Mouse (Mus musculus): Measurements from ENCODE around the gene Nos3. TPM values are rescaled to one million over a fixed set of nuclear protein-coding genes. Genes with fewer than 3 reads are reported as not detected.

The Nos3 gene
- polyA plus RNA-seq, 1 experiment, result 11.4 TPM

- 65% methylated on average over 2 of the region's 2 CpGs for WGBS
- Histone ChIP-seq H3K36me3 (ENCODE audit: control insufficient read depth, insufficient read depth, low read length) (no peaks in the 10 kb centered on the region), H3K27me3 (replicated peaks; ENCODE audit: control insufficient read depth, insufficient read depth, low read length) (no peaks in the 10 kb centered on the region), H3K27ac (ENCODE audit: insufficient read depth, low read depth, low read length) (no peak overlapping the region), H3K4me3 (ENCODE audit: insufficient read depth, low read depth, low read length) (no peak overlapping the region), H3K4me1 (ENCODE audit: control insufficient read depth, insufficient read depth, low read length) (no peaks in the 10 kb centered on the region)
- no peak for DNase-seq
- TF ChIP-seq CTCF (conservative IDR thresholded peaks at IDR 0.05; ENCODE audit: insufficient read depth, insufficient read length, low read depth, low read length) (no peak), POLR2A (IDR thresholded peaks at IDR 0.05; ENCODE audit: low read depth, low read length) (no peak)
These were observed 44.9 kb downstream of the Nos3 start for GRCm38 (mm10) chr5:24409466-24409865.

DNA sequence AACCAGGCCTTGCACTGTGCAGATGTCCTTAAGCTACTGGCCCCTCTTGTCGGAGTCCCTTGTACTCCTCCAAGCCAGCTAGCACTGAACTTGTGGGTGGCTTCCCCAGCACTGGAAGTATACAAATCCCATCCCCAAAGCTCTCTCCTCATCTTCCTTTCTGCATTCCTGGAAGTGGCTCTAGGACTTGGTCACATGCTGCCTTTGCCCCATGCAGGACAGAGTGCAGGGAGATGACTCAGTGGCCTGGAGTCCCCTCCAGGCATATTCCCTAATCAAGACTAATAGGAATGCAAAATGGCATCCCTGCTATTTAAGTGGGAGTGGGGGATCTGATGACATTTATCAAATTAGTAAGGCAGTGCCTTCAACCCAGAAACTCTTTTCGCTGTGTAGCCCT lies 47.5 kb downstream of the Nos3 start:
- 86% methylated on average over 2 of the region's 2 CpGs for WGBS

DNA sequence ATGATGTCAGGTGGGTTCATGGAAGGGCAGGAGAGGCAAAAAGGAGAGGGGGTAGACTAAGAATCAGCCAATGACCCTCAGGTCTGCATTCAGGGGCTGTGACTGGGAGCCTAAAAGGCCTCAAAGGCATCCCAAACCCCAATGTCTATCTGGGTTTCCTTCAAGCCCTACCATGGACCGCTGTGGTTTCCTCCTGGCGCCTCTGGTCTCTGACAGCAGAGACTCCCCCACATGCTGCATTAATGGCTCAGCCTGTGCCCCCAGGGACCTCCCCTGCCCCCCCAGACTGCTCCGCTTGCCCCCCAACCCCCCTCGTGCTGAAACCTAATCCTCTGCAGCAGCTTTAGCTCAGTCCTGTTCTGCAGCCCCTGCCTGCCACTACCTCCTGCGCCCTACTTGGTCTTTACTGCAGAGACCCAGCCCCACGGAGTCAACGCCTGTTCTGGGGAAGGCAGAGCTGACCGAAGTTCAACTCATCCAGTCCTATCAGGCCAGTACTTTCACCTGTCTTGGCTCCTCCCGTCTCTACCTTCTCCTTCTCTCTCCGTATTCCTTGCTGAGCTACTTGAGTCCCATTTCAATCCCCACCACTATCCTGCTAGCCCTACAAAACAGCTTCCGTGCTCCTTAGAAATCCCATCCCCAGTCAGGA lies 48.6 kb downstream of the Nos3 start, which contains the start of gene Asic3:
Gene Asic3, plus strand, starts transcription at position 351 of the 652 bp plus-strand sequence.
- 26% methylated on average over 11 of the region's 11 CpGs for WGBS
- Histone ChIP-seq H3K4me1 (ENCODE audit: control insufficient read depth, insufficient read depth, low read length) (no peaks in the 10 kb centered on the region), H3K27me3 (replicated peaks; ENCODE audit: control insufficient read depth, insufficient read depth, low read length) (no peaks in the 10 kb centered on the region), H3K36me3 (ENCODE audit: control insufficient read depth, insufficient read depth, low read length) (no peaks in the 10 kb centered on the region), H3K27ac (ENCODE audit: insufficient read depth, low read depth, low read length) (no peak within 1 kb of the TSS), H3K4me3 (ENCODE audit: insufficient read depth, low read depth, low read length) (no peak within 1 kb of the TSS)
- peak; percentile 49 for DNase-seq
- TF ChIP-seq CTCF (conservative IDR thresholded peaks at IDR 0.05; ENCODE audit: insufficient read depth, insufficient read length, low read depth, low read length) (no peak), POLR2A (IDR thresholded peaks at IDR 0.05; ENCODE audit: low read depth, low read length) (no peak)

More for the DNA sequence above, 47.5 kb downstream of the Nos3 start:
- Histone ChIP-seq H3K4me1 (ENCODE audit: control insufficient read depth, insufficient read depth, low read length) (no peaks in the 10 kb centered on the region), H3K4me3 (ENCODE audit: insufficient read depth, low read depth, low read length) (no peak overlapping the region), H3K36me3 (ENCODE audit: control insufficient read depth, insufficient read depth, low read length) (no peaks in the 10 kb centered on the region), H3K27ac (ENCODE audit: insufficient read depth, low read depth, low read length) (no peak overlapping the region), H3K27me3 (replicated peaks; ENCODE audit: control insufficient read depth, insufficient read depth, low read length) (no peaks in the 10 kb centered on the region)
- TF ChIP-seq POLR2A (IDR thresholded peaks at IDR 0.05; ENCODE audit: low read depth, low read length) (no peak), CTCF (conservative IDR thresholded peaks at IDR 0.05; ENCODE audit: insufficient read depth, insufficient read length, low read depth, low read length) (no peak)
- no peak for DNase-seq

- no peak overlapping the region for H3K27ac ChIP-seq (ENCODE audit: insufficient read depth, low read depth, low read length)
- TF ChIP-seq CTCF (conservative IDR thresholded peaks at IDR 0.05; ENCODE audit: insufficient read depth, insufficient read length, low read depth, low read length) (no peak), POLR2A (IDR thresholded peaks at IDR 0.05; ENCODE audit: low read depth, low read length) (no peak)
- no peaks in the 10 kb centered on the region for H3K27me3 ChIP-seq (replicated peaks; ENCODE audit: control insufficient read depth, insufficient read depth, low read length)
- H3K36me3 ChIP-seq (ENCODE audit: control insufficient read depth, insufficient read depth, low read length), result no peaks in the 10 kb centered on the region
- H3K4me3 ChIP-seq (ENCODE audit: insufficient read depth, low read depth, low read length), result no peak overlapping the region
- H3K4me1 ChIP-seq (ENCODE audit: control insufficient read depth, insufficient read depth, low read length), result no peaks in the 10 kb centered on the region
- DNase-seq, result no peak
- 48% methylated on average over 13 of the region's 13 CpGs for whole genome bisulfite sequencing
These were observed 49.3 kb downstream of the Nos3 start for GRCm38 (mm10) chr5:24413938-24414337.

DNA sequence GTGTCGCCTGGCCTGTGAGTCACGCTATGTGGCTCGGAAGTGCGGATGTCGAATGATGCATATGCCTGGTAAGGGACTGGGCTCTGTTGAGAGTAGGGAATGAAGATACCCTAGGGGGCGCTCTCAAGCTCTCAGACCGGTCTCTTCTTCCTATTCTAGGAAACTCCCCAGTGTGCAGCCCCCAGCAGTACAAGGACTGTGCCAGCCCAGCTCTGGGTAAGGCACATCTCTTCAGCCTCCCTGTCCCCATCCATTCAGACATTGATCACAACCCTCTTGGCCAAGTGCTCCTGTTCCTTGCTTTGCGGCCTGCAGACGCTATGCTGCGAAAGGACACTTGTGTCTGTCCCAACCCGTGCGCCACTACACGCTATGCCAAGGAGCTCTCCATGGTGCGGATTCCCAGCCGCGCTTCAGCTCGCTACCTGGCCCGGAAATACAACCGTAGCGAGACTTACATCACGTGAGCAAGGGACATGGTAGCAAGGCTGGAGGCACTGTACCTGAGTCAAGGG lies 51.7 kb downstream of the Nos3 start:
- peak; percentile 71 for DNase-seq
- H3K4me3 ChIP-seq (ENCODE audit: insufficient read depth, low read depth, low read length), result no peak overlapping the region
- WGBS, result 4% methylated on average over 21 of the region's 21 CpGs
- H3K27me3 ChIP-seq (replicated peaks; ENCODE audit: control insufficient read depth, insufficient read depth, low read length), result no peaks in the 10 kb centered on the region
- no peak overlapping the region for H3K27ac ChIP-seq (ENCODE audit: insufficient read depth, low read depth, low read length)
- no peaks in the 10 kb centered on the region for H3K4me1 ChIP-seq (ENCODE audit: control insufficient read depth, insufficient read depth, low read length)
- no peaks in the 10 kb centered on the region for H3K36me3 ChIP-seq (ENCODE audit: control insufficient read depth, insufficient read depth, low read length)
- no peak for TF ChIP-seq POLR2A (IDR thresholded peaks at IDR 0.05; ENCODE audit: low read depth, low read length)
- TF ChIP-seq CTCF (conservative IDR thresholded peaks at IDR 0.05; ENCODE audit: insufficient read depth, insufficient read length, low read depth, low read length), result peak; percentile 65

DNA sequence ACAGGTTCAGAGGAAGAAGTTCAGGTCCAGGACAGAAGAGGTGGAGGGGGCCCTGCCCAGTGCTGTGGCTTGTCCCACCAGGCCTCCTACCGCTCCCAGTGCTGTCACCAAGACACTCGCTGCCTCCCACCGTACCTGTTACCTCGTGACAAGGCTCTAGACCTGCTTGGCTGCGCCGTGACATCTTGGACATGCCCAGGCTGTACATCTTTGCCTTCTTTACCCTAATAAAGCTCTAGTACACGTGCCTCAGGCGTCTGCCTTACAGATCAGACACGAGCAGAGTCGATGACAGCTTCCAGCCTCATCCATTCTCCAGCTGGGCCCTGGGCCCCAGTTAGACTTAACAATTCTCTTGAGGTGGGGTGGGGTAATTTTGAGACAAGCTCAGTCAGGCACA lies 53.0 kb downstream of the Nos3 start:
- no peaks in the 10 kb centered on the region for H3K4me1 ChIP-seq (ENCODE audit: control insufficient read depth, insufficient read depth, low read length)
- WGBS, result 93% methylated on average over 10 of the region's 10 CpGs

DNA sequence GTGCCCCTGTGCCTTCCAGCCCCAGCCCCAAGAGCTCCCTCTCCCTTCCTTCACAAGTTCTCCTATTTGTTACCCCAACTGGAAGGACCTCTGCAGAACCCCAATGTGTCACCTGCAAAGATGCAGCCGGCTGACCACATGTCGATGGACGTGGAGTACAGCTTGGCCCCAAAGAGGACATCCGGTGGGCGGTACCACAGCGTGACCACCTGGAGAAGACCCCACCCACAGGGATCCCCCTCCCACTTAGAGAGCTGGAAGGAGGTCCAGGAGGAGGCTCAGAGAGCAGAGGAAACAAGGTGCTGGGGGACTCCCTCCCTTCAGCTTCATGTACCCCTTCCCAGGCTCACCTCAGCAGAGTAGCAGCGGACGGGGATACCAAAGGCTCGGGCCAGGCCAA lies 55.8 kb downstream of the Nos3 start:
- Histone ChIP-seq H3K4me1 (ENCODE audit: control insufficient read depth, insufficient read depth, low read length) (no peaks in the 10 kb centered on the region), H3K27ac (ENCODE audit: insufficient read depth, low read depth, low read length) (no peak overlapping the region), H3K4me3 (ENCODE audit: insufficient read depth, low read depth, low read length) (no peak overlapping the region), H3K36me3 (ENCODE audit: control insufficient read depth, insufficient read depth, low read length) (no peaks in the 10 kb centered on the region), H3K27me3 (replicated peaks; ENCODE audit: control insufficient read depth, insufficient read depth, low read length) (no peaks in the 10 kb centered on the region)
- DNase-seq, result no peak
- TF ChIP-seq CTCF (conservative IDR thresholded peaks at IDR 0.05; ENCODE audit: insufficient read depth, insufficient read length, low read depth, low read length), result no peak
- TF ChIP-seq POLR2A (IDR thresholded peaks at IDR 0.05; ENCODE audit: low read depth, low read length), result no peak
- 95% methylated on average over 9 of the region's 9 CpGs for WGBS

More for the DNA sequence above, 53.0 kb downstream of the Nos3 start:
- no peak overlapping the region for H3K27ac ChIP-seq (ENCODE audit: insufficient read depth, low read depth, low read length)
- H3K27me3 ChIP-seq (replicated peaks; ENCODE audit: control insufficient read depth, insufficient read depth, low read length), result no peaks in the 10 kb centered on the region
- H3K36me3 ChIP-seq (ENCODE audit: control insufficient read depth, insufficient read depth, low read length), result no peaks in the 10 kb centered on the region
- TF ChIP-seq CTCF (conservative IDR thresholded peaks at IDR 0.05; ENCODE audit: insufficient read depth, insufficient read length, low read depth, low read length) (no peak), POLR2A (IDR thresholded peaks at IDR 0.05; ENCODE audit: low read depth, low read length) (no peak)
- DNase-seq, result no peak
- no peak overlapping the region for H3K4me3 ChIP-seq (ENCODE audit: insufficient read depth, low read depth, low read length)
